Mouse (Mus musculus): Measurements from ENCODE around the gene Plbd2.

Plbd2 gene

DNA sequence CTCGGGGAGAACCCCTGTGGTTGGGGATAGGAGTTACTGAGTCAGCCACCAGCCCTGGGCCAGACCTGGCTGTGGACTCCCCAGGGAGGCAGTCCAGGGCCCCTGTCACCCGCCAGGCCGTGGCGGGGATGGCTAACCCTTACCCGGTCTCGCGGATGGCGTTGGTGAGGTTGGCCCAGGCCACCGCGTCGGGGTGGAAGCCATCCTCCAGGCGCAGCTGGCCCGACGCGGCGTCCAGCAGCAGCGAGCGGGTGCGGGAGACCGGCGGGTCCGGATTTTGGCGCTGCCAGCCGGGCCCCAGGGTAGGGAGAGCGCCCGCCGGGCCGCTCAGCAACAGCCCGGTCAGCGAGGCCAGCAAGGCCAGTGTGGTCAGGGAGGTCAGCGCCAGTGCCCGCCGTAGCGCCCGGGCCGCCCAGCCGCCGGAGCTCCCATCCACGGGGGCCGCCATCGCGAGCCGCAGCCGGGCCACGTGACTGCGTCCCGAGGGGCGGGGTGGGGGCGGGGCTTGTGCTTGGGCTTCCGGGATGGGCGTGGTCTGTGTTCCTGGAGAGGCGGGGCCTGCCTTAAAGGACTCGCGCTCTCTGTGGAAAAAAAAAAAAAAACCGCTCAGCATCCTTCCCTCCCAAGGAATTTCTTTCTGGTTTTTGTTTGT is at the start of gene Plbd2:
TSS of gene Plbd2 (minus strand) at position 482 of the 652 bp plus-strand sequence.
- peak; percentile 89 to 90 for DNase-seq (ENCODE audit: low spot score in 2 of 2)

DNA sequence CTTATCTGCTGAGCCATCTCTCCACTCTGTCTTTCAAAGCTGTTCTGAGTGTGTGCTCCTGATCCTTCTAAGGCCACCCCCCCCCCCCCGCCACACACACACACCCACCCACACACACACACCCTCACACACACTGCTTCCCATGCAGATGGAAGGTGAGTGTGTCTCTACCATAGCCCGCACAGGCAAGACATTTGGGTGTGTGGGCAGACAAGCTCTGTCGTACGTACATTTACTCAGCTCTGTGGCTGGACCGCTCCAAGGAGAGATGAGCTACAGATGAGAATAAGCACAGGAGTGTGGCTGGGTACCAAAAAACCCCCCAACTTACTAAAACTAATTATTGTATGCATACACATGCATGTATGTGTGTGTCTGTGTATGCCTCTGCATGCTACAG is 47.2 kb upstream of the Plbd2 start:
- no peak for DNase-seq (ENCODE audit: low spot score in 2 of 2)

DNA sequence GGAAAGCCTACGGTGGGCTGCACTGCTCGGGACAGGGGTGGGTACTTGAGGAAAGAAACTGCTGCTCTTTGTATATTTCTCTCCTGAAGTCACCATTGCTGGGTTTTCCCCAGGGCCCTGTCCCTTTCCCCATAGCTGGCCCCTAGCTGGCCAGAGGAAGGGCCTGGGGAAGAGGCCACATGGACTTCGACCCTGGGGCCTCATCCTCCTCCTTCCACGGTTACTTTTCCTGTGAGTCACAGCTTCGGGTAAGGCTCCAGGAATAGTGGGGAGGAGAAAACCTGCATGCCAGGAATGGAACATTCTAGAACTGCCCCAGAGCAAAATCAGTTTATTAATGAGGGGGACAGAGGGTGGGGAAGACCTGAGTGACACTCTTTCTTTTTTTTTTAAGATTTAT is 46.7 kb upstream of the Plbd2 start:
- no peak for DNase-seq (ENCODE audit: low spot score in 2 of 2)

DNA sequence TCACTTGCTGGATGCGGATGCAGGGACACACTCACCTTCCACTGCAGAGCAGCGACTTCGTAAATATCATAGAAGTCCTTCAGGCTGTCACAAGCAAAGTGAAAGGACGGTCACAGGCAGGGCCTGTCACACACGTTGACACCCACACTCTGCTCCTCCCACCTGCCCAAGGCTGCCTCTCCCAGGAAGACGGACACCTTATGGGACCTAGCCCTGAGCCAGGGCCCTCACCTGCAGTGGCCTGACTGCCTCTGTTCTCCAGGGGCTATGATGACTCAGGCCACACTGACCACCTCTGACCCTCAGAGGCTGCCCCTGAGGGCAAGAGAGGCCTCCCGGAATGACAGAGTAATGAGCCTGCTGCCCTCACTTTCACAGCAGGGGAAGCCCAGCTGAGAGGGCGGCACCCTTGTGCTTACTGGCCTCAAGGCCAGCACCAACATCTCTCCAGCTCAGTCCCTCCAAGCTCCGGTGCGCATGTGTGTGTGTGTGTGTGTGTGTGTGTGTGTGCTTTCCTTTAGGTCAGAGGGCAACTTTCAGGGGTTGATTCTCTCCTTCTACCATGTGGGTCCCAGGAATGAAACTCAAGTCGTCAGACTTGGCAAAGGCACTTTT is 44.9 kb upstream of the Plbd2 start:
- no peak for DNase-seq (ENCODE audit: low spot score in 2 of 2)

DNA sequence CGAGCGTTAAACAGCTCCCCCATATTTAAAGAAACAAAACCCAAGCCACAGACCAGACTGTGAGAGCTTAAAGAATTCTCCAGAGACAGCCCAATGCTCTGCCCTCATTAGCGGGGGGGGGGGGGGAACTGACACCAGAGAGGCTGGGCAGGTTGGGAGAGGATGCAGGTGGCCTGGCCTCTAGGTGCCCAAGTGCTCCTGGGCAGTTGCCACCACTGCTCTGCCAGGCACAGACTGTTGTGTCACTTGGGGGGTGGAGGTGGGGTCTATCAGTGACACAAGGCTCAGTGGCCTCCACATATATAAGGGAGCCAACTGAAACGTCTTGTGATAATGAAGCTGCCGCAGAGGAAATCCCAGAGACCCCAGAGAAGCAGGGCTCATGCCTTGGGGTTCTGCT is 33.2 kb upstream of the Plbd2 start:
- DNase-seq (ENCODE audit: low spot score in 2 of 2) = no peak

DNA sequence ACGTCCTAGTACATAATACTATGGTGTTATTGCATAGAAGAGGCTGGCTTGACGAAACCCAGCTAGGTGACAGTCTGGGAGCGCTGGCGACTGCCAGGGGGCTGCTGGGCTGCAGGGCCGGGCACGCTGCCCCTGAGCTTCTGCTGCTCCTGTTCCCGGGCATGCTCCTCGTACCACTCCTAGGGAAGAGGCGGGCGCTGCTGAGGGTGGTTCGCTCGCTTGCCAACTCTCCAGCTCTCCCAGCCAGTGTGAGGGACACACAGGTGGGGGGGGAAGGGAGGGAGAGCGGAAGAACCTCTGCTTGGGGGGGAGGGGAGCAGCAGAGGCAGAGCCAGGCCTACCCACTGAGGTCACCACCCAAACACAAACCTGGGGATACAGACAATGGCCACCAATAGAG is 32.6 kb upstream of the Plbd2 start:
- DNase-seq (ENCODE audit: low spot score in 2 of 2) = peak; percentile 73 to 75

DNA sequence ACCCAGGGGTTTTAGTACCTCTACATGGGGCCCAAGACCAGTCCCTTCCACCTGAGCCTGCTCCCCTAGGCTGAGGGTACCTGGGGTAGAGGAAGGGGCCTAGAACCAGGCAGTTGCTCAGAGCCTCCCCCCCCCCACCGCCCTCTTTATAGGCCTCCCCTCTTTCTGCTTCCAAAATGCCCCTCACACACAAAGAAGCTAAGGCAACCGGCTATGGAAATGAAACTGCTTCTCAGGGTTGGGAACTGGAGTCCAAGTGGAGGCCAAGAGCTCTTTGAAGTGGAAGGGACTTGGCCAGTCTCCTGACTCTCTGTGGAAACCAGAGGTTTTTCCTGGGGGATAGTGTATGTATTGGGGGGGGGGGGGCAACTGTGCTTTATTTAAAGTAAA is 31.3 kb upstream of the Plbd2 start:
- DNase-seq (ENCODE audit: low spot score in 2 of 2) = no peak

DNA sequence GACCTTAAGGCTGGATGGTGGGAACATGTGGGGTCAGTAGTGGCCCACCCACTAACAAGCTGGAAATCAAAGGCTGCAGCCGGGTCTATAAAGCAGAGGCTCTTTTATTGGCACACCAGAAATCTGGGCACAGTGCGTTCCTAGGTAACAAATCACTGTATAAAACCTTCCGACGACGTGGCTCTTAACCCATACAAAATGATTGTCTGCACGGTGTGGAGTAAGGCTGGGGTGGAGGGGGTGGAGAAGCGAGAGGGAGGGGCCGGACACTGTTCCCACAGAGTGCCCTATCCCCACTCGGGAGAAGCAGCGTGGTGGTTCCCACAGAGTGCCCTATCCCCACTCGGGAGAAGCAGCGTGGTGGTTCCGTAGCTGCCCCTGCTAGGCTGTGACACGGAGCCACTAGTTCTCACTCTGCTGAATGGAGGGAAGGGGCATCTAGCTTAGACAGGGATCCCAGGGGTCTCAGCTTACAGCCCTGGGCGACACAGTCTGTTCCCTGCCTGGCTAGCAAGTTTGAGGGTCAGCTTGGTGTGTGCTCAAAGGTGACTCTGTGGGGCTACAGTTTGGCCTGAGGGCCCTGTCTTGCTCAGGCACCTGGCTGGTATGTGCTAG is 30.8 kb upstream of the Plbd2 start:
- no peak for DNase-seq (ENCODE audit: low spot score in 2 of 2)

DNA sequence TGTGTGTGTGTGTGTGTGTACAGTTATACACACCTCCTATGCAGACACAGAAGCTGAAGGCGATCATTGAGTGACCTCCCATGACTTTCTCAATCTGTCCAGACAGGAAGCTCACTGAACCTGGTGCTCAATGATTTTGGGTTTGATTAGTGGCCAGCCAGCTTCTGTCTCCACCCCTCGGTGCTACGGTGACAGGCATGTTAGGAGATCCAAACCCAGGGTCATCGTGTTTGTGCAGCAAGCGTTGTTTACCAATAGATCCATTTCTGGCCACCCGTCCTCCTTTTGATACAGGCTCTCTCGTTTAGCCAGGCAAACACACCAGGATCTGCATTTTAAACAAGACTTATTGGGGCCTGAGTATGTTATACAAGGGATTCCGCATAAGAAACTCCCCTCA is 28.2 kb upstream of the Plbd2 start:
- no peak for DNase-seq (ENCODE audit: low spot score in 2 of 2)

DNA sequence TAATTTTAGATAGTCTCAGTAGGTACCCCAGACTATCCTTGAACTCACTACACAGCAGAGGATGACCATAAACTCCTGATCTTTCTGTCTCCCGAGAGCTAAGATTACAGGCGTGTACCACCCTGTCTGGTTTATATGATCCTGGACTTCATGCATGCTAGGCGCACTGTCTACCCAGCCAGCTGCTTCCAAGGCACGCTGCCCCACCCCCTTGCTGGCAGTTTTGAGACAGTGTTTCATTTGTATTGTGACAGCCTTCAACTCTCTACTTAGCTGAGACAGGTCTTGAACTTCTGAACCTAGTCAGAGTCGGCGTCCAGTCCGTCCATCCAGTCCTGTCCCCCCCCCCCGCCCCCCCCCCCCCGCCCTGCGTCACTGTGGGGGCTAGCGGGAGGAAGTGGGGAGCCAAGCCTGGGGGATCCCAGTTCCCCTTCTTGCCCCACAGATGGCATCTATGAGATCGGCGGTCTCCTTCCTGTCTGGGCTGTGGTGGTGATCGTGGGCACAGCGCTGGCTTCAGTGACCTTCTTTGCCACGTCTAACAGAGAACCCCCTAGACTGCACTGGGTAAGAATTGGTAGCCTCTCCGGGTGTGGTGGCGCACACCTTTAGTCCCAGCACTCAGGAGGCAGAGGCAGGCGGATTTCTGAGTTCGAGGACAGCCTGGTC is 24.0 kb upstream of the Plbd2 start:
- DNase-seq (ENCODE audit: low spot score in 2 of 2) = no peak

DNA sequence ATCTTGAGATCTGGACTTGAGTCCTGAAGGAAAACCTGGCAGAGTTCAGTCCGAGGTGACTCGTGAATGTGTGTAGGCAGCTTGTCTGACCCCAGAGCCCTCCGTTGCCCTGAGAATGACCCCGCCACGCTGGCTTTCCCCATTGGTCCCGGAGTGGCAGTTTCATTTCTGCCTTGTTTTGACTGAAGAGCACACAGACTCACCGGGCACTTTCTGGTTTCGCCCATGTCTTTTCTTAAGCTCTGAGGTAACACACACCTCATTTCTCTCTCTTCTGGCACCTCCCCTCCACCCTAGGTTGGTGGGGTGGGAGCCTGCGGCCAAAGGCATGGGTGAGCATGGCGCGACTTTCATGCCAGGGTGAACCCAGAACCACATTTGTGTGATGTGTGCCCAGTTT is 22.9 kb upstream of the Plbd2 start:
- DNase-seq (ENCODE audit: low spot score in 2 of 2) = no peak

DNA sequence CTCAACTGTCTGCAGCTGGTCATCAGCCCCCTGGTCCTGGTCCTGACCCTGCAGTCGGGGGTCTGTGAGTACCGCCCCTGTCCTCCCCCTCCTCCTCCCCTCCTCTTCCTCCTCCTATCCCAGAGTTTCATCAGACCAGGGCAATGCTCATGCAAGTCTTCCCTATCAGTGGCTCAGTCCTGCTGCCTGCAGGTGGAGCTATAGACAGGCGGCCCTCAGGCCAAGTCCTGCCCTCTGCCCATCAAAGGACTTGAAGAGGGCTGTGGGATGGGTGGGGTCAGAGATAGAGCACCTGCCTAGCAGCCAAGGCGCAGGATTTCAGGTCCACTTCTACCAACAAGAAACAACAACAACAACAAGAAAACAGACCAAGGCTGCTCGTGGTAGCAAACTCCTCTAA is 22.3 kb upstream of the Plbd2 start:
- no peak for DNase-seq (ENCODE audit: low spot score in 2 of 2)

DNA sequence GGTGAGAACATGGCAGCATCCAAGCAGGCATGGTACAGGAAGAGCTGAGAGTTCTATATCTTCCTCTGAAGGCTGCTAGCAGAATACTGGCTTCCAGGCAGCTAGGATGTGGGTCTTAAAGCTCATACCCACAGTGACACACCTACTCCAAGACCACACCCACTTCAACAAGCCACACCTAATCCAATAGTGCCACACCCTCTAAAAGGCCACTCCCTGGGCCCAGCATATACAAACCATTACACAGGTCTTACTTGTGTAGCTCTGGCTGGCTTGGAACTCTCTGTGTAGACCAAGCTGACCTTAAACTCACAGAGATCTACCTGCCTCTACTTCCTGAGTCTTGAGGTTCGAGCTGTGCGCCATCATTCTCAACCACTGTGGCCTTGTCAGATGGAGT is 21.3 kb upstream of the Plbd2 start:
- no peak for DNase-seq (ENCODE audit: low spot score in 2 of 2)

DNA sequence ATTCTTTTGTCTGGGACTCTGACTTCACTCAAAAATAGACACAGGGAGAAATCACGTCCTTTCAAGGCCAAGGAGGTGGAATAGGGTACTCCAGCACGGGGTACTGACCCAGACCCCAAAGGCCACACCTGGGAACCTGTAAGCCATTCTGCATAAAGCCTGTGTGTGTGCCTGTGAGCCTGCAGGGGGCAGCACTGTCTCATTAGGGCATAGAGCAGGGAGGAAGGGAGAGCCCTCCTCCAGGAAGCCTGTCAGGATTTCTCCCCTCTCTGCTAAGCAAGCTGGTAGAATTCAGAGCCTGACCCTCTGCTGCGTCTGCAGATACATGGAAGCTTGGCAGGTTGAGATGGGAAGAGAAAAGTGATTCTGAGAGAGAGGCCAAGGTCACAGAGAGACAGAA is 19.2 kb upstream of the Plbd2 start:
- peak in 1 of 2 experiments; percentile 46 for DNase-seq (ENCODE audit: low spot score in 2 of 2)

DNA sequence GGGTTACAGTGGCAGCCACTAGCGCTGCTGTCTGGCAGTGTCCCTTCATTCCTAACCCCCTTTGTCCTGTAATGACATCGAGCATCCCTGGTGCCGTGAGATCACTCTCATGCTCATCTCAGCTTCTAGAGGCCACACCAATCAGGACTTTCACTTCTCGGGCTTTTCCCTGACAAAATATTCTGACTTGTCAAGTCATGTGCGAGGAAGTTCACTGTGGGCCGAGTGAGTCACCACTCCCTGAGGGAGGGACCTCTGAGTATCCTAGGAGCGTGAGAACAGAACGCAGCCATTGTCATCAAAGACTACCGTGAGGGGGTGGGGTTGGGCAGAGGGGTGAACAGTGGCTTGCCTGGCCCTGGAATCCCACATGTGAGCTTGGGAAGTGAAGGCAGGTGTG is 14.1 kb upstream of the Plbd2 start:
- DNase-seq (ENCODE audit: low spot score in 2 of 2) = no peak

DNA sequence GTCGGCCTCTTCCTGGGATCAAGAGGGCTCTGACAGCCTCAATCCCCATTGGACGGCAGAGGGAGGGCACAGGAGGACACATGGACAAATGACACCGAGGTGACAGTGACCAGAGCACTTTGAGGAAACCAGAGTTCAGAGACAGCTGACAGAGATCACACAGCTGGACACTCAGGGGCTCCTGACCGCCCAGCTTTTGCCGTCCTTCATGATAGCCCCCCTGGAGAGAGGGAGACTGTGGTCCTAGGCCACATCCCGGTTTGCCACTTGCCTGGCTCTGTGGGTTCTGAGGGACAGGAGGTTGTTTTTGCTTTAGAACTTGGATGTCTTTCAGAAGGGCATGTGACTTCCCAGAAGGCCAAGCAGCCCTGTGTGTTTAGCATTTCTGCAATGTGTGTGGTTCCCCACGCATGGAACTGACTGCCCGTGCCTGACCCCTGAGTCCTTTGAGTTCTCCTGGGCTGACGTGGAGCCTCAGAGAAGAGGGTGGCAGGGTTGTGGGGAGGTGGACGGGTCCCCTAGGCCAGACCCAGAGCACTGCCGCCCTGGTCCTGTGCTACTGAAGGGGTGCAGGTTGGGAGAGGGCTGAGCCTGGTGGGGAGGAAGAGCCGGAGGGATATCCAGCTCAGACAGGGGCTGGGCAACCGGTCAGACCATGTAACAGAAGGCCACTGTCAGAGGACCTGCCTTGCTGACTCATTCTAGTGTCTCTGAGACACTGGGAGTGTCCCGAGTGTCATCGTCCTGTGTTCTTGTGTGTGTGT is 13.0 kb upstream of the Plbd2 start:
- no peak for DNase-seq (ENCODE audit: low spot score in 2 of 2)

DNA sequence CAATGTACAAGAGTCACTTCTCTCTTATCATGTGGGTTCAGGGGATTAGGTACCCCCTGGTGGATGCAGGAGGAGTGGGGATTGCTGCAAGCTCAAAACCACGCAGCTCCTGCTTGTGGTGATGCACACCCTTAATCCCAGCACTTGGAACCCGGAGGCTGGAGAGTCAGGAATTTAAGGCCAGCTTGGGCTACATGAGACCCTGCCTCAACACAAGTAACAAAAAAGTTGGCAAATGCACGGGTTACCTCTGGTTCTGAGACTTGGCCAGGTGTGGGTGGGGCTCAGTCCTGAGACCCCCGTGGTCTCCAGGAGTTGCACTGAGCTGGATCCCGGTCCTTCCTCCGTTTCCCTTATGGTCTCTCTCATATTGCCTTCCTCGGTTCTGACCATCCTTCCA is 12.0 kb upstream of the Plbd2 start:
- no peak for DNase-seq (ENCODE audit: low spot score in 2 of 2)

DNA sequence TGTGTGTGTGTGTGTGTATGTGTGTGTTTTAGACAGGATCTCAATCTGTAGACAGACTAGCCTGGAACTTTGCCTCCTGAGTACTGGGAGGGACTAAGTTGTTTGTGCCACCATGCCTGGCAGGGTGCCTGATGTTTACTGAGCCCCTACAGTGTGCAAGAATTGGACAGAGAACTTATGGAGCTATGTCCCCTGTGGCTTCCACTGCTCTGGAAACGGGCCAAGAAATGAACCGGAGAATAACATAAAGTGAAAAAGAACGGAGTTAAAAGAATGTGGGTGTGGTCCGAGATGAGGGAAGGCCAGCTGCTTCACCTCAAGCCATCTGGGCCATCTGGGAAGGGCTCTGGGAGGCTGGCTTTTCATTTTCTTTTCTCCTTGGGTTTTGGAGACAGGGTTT is 11.3 kb upstream of the Plbd2 start:
- peak in 1 of 2 experiments; percentile 42 for DNase-seq (ENCODE audit: low spot score in 2 of 2)

DNA sequence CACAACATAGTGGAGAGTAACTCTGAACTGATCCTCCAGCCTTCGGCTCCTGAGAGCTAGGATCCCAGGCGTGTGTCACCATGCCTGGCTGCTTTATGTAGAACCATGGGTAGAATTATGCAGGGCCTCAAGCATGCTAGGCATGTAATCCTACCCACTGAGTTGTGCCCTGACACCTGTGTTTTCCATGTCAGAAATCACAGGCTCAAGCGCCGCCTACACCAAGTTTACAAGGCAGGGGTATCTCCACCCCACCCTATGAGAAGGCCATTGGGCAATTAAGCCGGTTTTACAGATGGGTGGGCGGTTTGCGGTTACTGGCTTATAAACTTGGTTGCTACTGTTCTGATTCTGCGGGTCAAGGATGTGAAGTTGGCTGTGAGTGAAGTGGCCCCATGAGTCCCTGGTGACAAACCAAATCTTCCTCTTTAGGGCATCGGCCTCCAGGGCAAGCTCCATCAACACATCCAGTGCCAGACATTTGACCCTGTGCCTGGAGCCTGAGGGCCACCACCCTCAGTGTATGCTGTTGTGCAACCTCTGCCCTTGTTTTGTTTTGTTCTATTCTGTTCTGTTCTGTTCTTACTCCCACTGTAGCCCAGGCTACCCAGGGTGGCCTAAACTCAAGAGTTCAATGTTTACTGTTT is 10.7 kb upstream of the Plbd2 start:
- DNase-seq (ENCODE audit: low spot score in 2 of 2) = no peak

DNA sequence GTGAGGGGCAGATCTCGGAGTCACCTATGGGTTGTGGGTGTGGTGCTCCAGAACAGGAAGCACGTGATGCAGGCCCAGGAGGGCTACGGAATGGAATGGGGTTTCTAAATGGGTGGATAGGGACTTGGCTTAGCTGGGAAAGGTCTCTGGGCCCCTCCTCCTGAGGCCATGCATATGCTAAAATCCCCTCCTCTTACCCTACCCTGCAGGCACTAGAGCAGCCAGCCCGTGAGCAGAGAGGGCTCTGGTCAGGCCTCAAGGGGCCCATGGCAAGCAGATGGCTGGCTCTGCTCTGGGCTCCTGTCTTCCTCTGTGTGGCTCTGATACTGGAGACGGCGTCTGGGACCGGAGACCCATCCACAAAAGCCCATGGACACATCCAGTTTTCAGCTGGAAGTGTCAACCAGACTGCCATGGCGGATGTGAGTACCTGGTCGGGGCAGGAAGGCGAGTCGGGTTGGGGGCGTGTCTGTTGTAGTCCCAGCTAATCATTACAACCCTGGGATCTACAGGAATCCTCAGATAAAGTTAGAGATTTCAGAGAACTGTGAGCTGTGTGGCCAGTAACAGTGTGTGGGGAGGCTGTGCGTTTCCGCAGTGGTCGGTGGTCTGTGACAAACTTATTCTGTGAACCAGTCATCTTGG is 9.6 kb upstream of the Plbd2 start:
- no peak for DNase-seq (ENCODE audit: low spot score in 2 of 2)

DNA sequence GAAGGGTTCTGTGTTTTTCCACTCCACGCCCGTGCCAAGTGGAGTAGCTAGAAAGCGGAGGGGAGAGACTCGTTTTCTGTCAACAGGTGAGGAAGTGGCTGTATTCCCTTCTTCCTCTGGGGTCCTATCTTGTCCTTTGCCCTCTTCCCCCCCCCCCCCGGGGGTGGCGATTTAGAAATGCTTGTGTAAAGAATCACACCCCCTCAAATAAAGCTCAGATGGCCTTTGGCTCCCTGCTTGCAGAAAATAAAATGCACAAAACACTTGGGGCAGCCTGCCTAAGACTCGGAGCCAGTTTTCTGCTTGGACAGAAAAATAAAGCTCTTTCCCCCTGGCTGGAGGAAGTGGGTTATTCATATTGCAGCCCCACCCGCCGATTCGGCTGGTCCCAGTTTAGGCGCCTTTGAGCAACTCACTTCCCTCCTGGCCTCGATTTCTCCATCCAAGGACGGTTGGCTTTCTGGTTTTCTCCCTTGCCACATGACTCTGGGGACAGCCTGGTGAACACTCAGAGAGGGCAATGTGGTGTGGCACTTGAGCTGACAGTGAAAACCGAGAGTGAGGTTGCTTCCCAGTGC is 8.3 kb upstream of the Plbd2 start:
- DNase-seq (ENCODE audit: low spot score in 2 of 2) = no peak
